Mouse (Mus musculus) heart, embryonic 12.5 days (tissue): ENCODE measurements around the gene Taf9b. TPM values are rescaled to one million over a fixed set of nuclear protein-coding genes. Genes with fewer than 3 reads are reported as not detected.
"Not testable (repeated sequence)": the region's sequence is repeated elsewhere in the genome, so short reads cannot be mapped to it uniquely, and the experiment has no call there.

Experiments
- ATAC-seq: fragments of 200-750 bp; cut with Nextera tagmentation; 2 replicates; pipeline ENCODE4 v1.8.0; 2017; ENCODE audit warnings: moderate TSS enrichment, moderate library complexity; ENCODE audit not compliant: insufficient number of reproducible peaks, low FRiP score
- H3K27ac ChIP-seq: fragments of 300-500 bp; sonication (generic); 2 replicates; pipeline ENCODE4 v1.5.1; 2016; ENCODE audit warnings: mild to moderate bottlenecking, moderate library complexity; ENCODE audit not compliant: poor library complexity, severe bottlenecking
- H3K27me3 ChIP-seq: fragments of 300-500 bp; sonication (generic); replicated peaks from 2 replicates; pipeline ENCODE4 v1.6.1; 2016; ENCODE audit warnings: mild to moderate bottlenecking, moderate library complexity
- H3K36me3 ChIP-seq: fragments of 300-500 bp; sonication (generic); 2 replicates; pipeline ENCODE4 v1.6.1; 2016; ENCODE audit warnings: mild to moderate bottlenecking, moderate library complexity
- H3K4me1 ChIP-seq: fragments of 300-500 bp; sonication (generic); replicated peaks from 2 replicates; pipeline ENCODE4 v1.6.1; 2016; ENCODE audit warnings: mild to moderate bottlenecking
- H3K4me2 ChIP-seq: fragments of 300-500 bp; sonication (generic); 2 replicates; pipeline ENCODE4 v1.6.1; 2016; ENCODE audit warnings: mild to moderate bottlenecking, moderate library complexity
- H3K4me3 ChIP-seq: fragments of 300-500 bp; sonication (generic); 2 replicates; pipeline ENCODE4 v1.5.1; 2016; ENCODE audit warnings: mild to moderate bottlenecking
- H3K9ac ChIP-seq: fragments of 300-500 bp; sonication (generic); 2 replicates; pipeline ENCODE4 v1.6.1; 2016; ENCODE audit warnings: mild to moderate bottlenecking, moderate library complexity
- H3K9me3 ChIP-seq: fragments of 300-500 bp; sonication (generic); replicated peaks from 2 replicates; pipeline ENCODE4 v1.6.1; 2016; ENCODE audit warnings: mild to moderate bottlenecking, moderate library complexity
- WGBS: fragments of 180-500 bp; shearing (Covaris S2); methylation state at CpG from one replicate; pipeline ENCODE4 v1.1.7; 2016; 5-methylcytosine and 5-hydroxymethylcytosine counted together
- polyA plus RNA-seq: library from polyadenylated mRNA; unstranded; fragments of >200 nt; fragmentation: Nextera tagmentation; extraction: Ambion mirVana; gene quantifications from 2 replicates; pipeline ENCODE4 v1.2.1, GENCODE M21; 2016

Gene Taf9b
- polyA plus RNA-seq, result 21.2 and 21.6 TPM in 2 replicates

DNA sequence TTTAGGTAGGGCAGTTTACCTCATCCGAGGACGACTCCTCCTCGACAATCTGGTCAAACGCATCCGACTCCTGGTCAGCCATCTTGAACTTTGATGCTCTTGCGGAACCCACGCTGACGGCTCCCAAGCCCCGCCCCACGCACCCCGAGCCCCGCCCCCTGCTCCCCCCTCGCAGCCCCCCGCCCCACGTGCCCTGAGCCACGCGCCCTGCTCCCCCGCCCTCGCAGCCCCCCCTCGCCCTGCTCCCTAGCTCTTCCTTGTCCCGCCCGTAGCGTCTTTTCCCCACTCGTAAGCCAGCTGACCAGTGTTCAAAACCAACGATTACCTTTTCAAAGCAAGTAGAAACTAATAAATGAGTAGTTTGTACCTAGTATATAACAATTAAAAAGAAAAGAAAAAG is at the start of gene Taf9b:
TSS of gene Taf9b (minus strand) at position 101 of the 400 bp plus-strand sequence.
- ATAC-seq, result no peak
- Histone ChIP-seq H3K4me1 (no peaks in the 10 kb centered on the region), H3K36me3 (no peaks in the 10 kb centered on the region), H3K27ac (no peak within 1 kb of the TSS), H3K4me3 (peak within 1 kb of the TSS; percentile 71), H3K27me3 (no peaks in the 10 kb centered on the region), H3K9ac (peak within 1 kb of the TSS; percentile 70; the same call in 1 of the 2 replicates), H3K9me3 (0 out of 2 replicates have a peak, but pooled peaks cover 3% of the 10 kb centered on the region), H3K4me2 (peak within 1 kb of the TSS; percentile 64)
- WGBS, result 82% methylated on average over 25 of the region's 25 CpGs

DNA sequence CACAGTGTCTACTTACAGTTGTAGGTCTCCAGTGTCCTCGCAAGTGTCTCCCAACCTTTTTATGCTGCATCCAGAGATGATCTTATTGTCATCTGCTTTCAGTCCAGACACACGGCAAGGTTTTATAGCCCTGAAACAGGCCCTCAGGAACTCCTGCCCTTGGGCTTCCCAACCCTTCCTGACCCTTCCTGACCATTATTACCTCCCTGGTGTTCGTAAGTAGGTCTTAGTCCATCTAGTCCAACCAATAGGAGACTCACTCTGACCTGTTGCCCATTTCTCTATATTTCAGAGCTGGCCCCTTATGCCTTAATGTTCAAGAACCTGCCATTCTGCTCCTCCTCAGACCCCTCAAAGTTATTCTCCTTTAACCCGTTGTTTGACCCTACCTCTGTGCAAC is 34.3 kb upstream of the Taf9b start, which contains the start of gene Fnd3c2:
TSS of gene Fnd3c2 (minus strand) at position 101 of the 400 bp plus-strand sequence.
- no peak for ATAC-seq
- H3K4me1 ChIP-seq, result no peaks in the 10 kb centered on the region
- H3K4me3 ChIP-seq, result no peak within 1 kb of the TSS
- 73% methylated on average over 4 of the region's 4 CpGs for WGBS
- no peaks in the 10 kb centered on the region for H3K27me3 ChIP-seq
- H3K9me3 ChIP-seq, result no peaks in the 10 kb centered on the region
- H3K36me3 ChIP-seq, result no peaks in the 10 kb centered on the region
- H3K9ac ChIP-seq, result no peak within 1 kb of the TSS
- no peak within 1 kb of the TSS for H3K27ac ChIP-seq
- no peak within 1 kb of the TSS for H3K4me2 ChIP-seq

DNA sequence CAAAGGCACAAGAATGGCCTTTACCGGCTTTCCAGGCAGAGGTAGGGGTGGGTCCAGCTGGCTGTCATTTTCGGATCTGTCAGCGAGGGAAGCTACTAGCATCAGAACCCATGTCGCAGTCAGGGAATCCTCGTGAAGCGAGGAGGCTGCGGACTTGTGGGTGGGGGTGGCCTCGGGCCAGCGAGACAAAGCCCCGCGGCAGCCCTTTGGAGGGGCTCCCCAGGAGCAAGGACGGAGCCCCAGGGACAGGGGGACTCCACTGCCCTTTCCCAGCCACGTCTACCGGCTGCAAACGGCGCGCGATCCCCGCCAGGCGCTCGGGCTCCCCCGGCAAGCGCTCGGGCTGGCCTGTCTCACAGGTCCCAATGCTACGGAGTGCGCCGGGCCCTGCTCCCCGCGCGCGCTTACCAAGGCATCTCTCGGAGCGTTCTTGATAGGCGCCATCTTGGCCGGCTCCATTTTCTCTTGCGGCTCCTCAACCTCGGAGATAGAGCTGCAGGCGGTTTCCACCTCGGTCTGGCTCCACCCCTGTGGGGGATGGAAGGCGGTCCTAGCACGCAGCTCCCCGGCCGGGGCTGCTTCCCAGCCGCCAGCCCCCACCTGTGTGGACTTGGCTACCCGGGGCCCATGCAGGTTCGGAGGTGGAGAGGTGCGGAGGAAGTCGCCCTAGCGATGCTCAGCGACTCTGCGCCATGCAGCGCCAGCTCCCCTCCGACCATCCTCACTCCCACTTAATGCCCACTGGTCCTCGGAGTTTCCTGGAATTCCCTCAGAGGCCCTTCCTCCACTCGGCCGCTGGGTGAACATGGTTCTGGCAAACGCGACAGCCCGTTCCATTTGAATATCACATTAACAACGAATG is 1.6 kb downstream of the Taf9b start:
- peak; percentile 94 for ATAC-seq
- Histone ChIP-seq H3K9me3 (0 out of 2 replicates have a peak, but pooled peaks cover 3% of the 10 kb centered on the region), H3K9ac (peak overlapping the region; percentile 70), H3K4me1 (no peaks in the 10 kb centered on the region), H3K4me3 (peak overlapping the region; percentile 71), H3K27ac (peak overlapping the region; percentile 45), H3K27me3 (no peaks in the 10 kb centered on the region), H3K36me3 (no peaks in the 10 kb centered on the region), H3K4me2 (peak overlapping the region; percentile 64)
- WGBS, result 15% methylated on average over 59 of the region's 60 CpGs

DNA sequence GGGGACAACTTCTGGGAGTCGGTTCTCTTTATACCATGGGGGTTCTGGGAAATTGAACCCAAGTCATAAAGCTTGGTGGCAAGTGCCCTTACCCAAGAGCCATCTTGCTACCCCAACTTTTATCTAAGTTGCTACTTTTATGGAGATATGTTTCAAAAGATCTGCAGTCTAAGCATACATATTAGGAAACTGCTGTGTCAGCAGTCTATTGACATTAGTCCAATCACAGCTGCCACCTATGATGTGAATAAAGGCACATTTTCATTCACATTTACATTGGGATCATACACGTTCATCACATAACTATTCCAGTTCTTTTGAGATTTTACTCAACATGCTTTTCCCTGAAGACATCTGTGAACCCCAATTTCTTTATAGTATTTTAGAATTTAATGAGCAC is 11.9 kb downstream of the Taf9b start:
- H3K4me1 ChIP-seq, result 0 out of 2 replicates have a peak, but pooled peaks cover 3% of the 10 kb centered on the region
- ATAC-seq, result no peak
- H3K4me2 ChIP-seq, result no peak overlapping the region
- no peak overlapping the region for H3K27ac ChIP-seq
- H3K27me3 ChIP-seq, result no peaks in the 10 kb centered on the region
- no peak overlapping the region for H3K9ac ChIP-seq
- H3K4me3 ChIP-seq, result no peak overlapping the region
- H3K9me3 ChIP-seq, result no peaks in the 10 kb centered on the region
- H3K36me3 ChIP-seq, result no peaks in the 10 kb centered on the region
- WGBS, result 85% methylated on average over 2 of the region's 2 CpGs

DNA sequence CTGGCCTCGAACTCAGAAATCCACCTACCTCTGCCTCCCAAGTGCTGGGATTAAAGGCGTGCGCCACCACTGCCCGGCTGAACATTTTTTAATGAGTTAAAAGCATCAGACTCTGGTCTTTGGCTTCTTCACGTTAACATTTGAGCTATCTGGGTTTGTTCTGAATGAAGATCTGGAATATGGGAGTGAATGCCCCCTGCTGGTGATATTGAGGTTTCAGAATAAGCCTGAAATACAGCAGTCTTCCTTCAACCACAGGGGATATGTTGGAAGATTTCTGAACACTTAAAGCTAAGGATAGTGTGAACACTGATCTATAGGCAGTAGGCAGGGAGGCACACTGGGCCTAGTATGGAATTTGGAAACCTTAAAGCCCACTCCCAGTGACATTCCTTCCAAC is 22.1 kb downstream of the Taf9b start:
- no peaks in the 10 kb centered on the region for H3K27me3 ChIP-seq
- H3K27ac ChIP-seq, result no peak overlapping the region
- 83% methylated on average over 5 of the region's 5 CpGs for WGBS
- no peak overlapping the region for H3K9ac ChIP-seq
- H3K4me2 ChIP-seq, result no peak overlapping the region
- no peaks in the 10 kb centered on the region for H3K4me1 ChIP-seq
- no peak for ATAC-seq
- no peaks in the 10 kb centered on the region for H3K9me3 ChIP-seq
- peaks cover 76% of the 10 kb centered on the region for H3K36me3 ChIP-seq
- no peak overlapping the region for H3K4me3 ChIP-seq

DNA sequence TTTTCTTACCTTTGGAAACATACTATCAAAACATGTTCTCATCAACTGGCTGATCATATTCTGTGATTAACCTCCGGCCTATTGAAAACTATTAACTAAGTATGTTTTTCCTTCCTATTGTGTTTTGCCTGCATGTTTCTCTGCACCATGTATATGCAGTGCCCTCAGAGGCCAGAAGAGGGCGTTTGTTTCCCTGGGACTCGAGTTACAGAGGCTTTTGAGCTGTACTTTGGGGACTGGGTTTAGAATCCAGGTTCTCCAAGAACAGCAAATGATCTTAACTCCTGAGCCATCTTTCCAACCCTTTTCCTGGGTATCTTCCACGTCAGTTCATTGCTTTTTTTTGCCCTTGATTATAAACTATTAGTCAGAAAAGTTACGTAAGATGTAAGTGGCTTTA is 23.6 kb downstream of the Taf9b start:
- WGBS, result 58% methylated on average over 5 of the region's 5 CpGs
- H3K9ac ChIP-seq, result no peak overlapping the region
- H3K9me3 ChIP-seq, result no peaks in the 10 kb centered on the region
- peaks cover 75% of the 10 kb centered on the region for H3K36me3 ChIP-seq
- H3K27me3 ChIP-seq, result no peaks in the 10 kb centered on the region
- no peaks in the 10 kb centered on the region for H3K4me1 ChIP-seq
- H3K4me2 ChIP-seq, result no peak overlapping the region
- no peak overlapping the region for H3K27ac ChIP-seq
- ATAC-seq, result no peak
- no peak overlapping the region for H3K4me3 ChIP-seq

DNA sequence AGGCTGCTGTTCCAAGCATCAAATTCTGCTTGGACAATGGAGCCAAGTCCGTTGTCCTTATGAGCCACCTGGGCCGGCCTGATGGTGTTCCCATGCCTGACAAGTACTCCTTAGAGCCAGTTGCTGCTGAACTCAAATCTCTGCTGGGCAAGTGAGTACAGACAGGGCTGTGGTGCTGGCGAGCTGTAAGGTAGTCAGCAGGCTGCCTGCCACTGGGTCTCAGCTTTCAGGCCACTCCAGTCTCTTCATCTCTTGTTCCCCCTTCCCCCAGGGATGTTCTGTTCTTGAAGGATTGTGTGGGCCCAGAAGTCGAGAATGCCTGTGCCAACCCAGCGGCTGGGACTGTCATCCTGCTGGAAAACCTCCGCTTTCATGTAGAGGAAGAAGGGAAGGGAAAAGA is 26.6 kb downstream of the Taf9b start:
- H3K27me3 ChIP-seq, H3K27ac ChIP-seq, H3K9ac ChIP-seq, ATAC-seq, H3K4me1 ChIP-seq, H3K9me3 ChIP-seq, H3K4me2 ChIP-seq, H3K4me3 ChIP-seq: not testable (repeated sequence)
- H3K36me3 ChIP-seq, result peaks cover 56% of the 10 kb centered on the region
- 87% methylated on average over 6 of the region's 6 CpGs for WGBS

DNA sequence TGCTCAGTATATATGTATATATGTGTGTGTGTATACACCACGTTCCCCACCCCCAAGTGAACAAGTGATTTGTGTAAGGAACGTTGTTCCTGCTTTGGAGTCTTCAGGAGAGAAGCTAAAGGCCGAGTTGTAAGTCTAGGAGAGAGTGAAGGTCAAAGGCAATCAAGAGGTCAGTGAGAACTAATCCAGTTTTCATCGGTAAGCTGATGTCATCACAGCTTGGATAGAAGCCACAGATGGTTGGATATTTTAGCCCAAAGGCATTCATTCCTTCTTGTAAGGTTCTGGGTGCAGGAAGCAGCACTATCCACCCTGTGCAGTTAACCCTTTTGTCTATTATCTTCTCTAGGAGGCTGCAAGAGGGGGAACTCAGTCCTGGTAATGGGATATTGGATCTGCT is 30.9 kb downstream of the Taf9b start:
- no peak for ATAC-seq
- peak overlapping the region; percentile 89; the same call in 1 of the 2 replicates for H3K9ac ChIP-seq
- no peaks in the 10 kb centered on the region for H3K27me3 ChIP-seq
- WGBS, result 34% methylated on average over 4 of the region's 4 CpGs
- 0 out of 2 replicates have a peak, but pooled peaks cover 10% of the 10 kb centered on the region for H3K4me1 ChIP-seq
- H3K36me3 ChIP-seq, result peaks cover 21% of the 10 kb centered on the region
- peak overlapping the region; percentile 69 for H3K4me3 ChIP-seq
- peak overlapping the region; percentile 73 for H3K4me2 ChIP-seq
- H3K27ac ChIP-seq, result no peak overlapping the region
- no peaks in the 10 kb centered on the region for H3K9me3 ChIP-seq

DNA sequence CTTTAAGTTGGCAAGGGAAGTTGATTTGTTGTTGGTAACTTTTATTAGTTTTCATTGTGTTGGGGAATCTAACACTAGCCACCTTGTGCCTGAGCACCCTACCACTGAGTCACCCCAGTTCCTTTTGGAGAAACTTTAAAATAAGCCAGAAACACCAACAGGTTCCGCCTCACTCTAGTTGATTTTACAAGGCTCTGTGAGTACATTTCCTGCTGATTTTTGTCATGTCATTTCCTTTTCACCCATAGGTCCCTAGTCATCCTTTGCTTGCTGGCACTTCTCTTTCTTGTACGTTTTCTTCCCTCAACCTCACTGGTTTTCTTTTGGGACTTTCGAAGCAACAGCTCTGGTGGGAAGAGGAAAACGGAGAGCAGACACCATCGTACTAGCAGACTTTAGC is 31.6 kb downstream of the Taf9b start:
- H3K4me1 ChIP-seq, result 0 out of 2 replicates have a peak, but pooled peaks cover 11% of the 10 kb centered on the region
- no peaks in the 10 kb centered on the region for H3K9me3 ChIP-seq
- 45% methylated on average over 5 of the region's 5 CpGs for WGBS
- no peak for ATAC-seq
- peak overlapping the region; percentile 89 for H3K9ac ChIP-seq
- H3K36me3 ChIP-seq, result peaks cover 18% of the 10 kb centered on the region
- no peak overlapping the region for H3K27ac ChIP-seq
- peak overlapping the region; percentile 69 for H3K4me3 ChIP-seq
- no peaks in the 10 kb centered on the region for H3K27me3 ChIP-seq
- peak overlapping the region; percentile 73 for H3K4me2 ChIP-seq

DNA sequence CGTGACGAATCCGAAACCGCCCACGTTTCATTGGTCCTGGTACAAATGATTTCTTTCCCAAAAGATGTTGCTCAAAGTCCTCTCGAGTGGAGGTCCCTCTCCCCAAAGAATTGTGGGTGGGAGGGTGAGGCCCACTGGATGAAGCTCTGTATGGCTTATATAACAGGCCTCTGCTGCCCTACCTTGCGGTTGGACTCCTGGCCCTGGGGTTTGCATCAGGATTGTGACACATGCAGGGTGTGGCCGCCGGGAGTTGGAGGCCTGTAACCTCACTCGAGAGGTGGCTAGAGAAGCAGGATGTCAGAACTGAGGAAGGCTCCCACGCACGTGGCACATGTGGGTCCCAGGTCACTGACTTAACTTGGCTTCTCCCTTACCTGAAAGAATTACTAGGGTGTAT is 33.2 kb downstream of the Taf9b start:
- no peak for ATAC-seq
- H3K9ac ChIP-seq, result peak overlapping the region; percentile 89
- H3K27me3 ChIP-seq, result no peaks in the 10 kb centered on the region
- H3K9me3 ChIP-seq, result no peaks in the 10 kb centered on the region
- peak overlapping the region; percentile 73 for H3K4me2 ChIP-seq
- H3K27ac ChIP-seq, result peak overlapping the region; percentile 89
- H3K36me3 ChIP-seq, result peaks cover 4% of the 10 kb centered on the region
- H3K4me1 ChIP-seq, result 0 out of 2 replicates have a peak, but pooled peaks cover 13% of the 10 kb centered on the region
- peak overlapping the region; percentile 69 for H3K4me3 ChIP-seq
- 29% methylated on average over 12 of the region's 12 CpGs for WGBS
